Mouse (Mus musculus) forebrain, postnatal 0 days (tissue): ENCODE data around the gene Gm11437. TPM values are rescaled to one million over a fixed set of nuclear protein-coding genes. Genes with fewer than 3 reads are reported as not detected.

Source experiments
- ATAC-seq: fragments of 200-750 bp; cut with Nextera tagmentation; 2 replicates; pipeline ENCODE4 v1.8.0; 2017; ENCODE audit warnings: mild to moderate bottlenecking, moderate library complexity
- DNase-seq: peaks from one replicate; pipeline ENCODE4 v3.0.0-alpha.2; 2015
- H3K27ac ChIP-seq: fragments of 300-500 bp; sonication (generic); 2 replicates; pipeline ENCODE4 v1.5.1; 2014; ENCODE audit warnings: low read depth, mild to moderate bottlenecking, antibody characterized with exemption, low read length, moderate library complexity, mixed read lengths
- H3K27me3 ChIP-seq: fragments of 300-500 bp; sonication (generic); 2 replicates; pipeline ENCODE4 v1.6.1; 2014; ENCODE audit warnings: mild to moderate bottlenecking, low read length, mixed read lengths; ENCODE audit not compliant: insufficient read depth
- H3K36me3 ChIP-seq: fragments of 300-500 bp; sonication (generic); 2 replicates; pipeline ENCODE4 v1.6.1; 2014; ENCODE audit warnings: mild to moderate bottlenecking, moderate library complexity; ENCODE audit not compliant: insufficient read depth
- H3K4me1 ChIP-seq: fragments of 300-500 bp; sonication (generic); 2 replicates; pipeline ENCODE4 v1.6.1; 2014; ENCODE audit warnings: antibody characterized with exemption; ENCODE audit not compliant: insufficient read depth
- H3K4me2 ChIP-seq: fragments of 300-500 bp; sonication (generic); 2 replicates; pipeline ENCODE4 v1.6.1; 2014; ENCODE audit warnings: low read depth, mild to moderate bottlenecking, moderate library complexity
- H3K4me3 ChIP-seq: fragments of 300-500 bp; sonication (generic); 2 replicates; pipeline ENCODE4 v1.5.1; 2014; ENCODE audit warnings: low read depth, low read length, mixed read lengths
- H3K9ac ChIP-seq: fragments of 300-500 bp; sonication (generic); 2 replicates; pipeline ENCODE4 v1.6.1; 2014; ENCODE audit warnings: mild to moderate bottlenecking
- H3K9me3 ChIP-seq: fragments of 300-500 bp; sonication (generic); 2 replicates; pipeline ENCODE4 v1.6.1; 2016; ENCODE audit warnings: low read length
- CTCF ChIP-seq: sonication (generic); IDR thresholded peaks from 2 replicates; pipeline ENCODE4 v1.5.1; 2016; ENCODE audit warnings: antibody characterized with exemption, control low read depth, low read depth
- polyA plus RNA-seq: library from polyadenylated mRNA; unstranded; fragments of >200 nt; fragmentation: Nextera tagmentation; extraction: Ambion mirVana; gene quantifications from 2 replicates; pipeline ENCODE4 v1.2.1, GENCODE M21; 2015
- total RNA-seq: library from RNA; depleted of rRNA; stranded (reverse); fragments of >200 nt; gene quantifications from 2 replicates; pipeline ENCODE4 v1.2.3, GENCODE M21; 2014; rRNA removed

Gm11437 gene
- total and polyA plus RNA-seq, 2 experiments from 2014 or later = not detected

DNA sequence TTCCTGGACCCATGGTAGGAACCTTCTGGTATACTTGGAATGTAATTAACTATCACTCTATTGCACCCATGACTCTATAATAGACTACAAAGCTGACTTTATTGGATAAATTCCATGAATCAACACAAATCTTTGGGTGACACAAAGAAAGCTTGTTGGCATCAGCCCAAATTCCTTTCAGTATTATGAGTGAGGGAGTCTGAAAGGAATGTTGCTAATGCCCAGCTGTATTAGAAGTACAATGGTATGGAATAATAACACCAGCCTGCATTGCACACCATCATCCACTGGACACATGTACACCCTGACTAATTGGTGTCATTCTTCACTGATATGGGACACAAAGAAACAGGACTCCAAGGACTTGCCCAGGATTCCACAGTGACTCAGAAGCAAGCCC lies 66.1 kb downstream of the Gm11437 start:
- ATAC-seq (no peak), DNase-seq (no peak)
- Histone ChIP-seq H3K36me3 (peaks cover 51% of the 10 kb centered on the region), H3K4me1 (no peaks in the 10 kb centered on the region), H3K9me3 (no peaks in the 10 kb centered on the region), H3K27me3 (no peaks in the 10 kb centered on the region), H3K4me2 (no peak overlapping the region), H3K27ac (no peak overlapping the region), H3K4me3 (no peak overlapping the region), H3K9ac (no peak overlapping the region)
- TF ChIP-seq CTCF = no peak

Other genes starting within 250 kb of the Gm11437 start
- gene Ddx52, start 225.4 kb downstream of the Gm11437 start, total RNA-seq = 25.1 and 30.3 TPM in 2 replicates
- gene Ddx52, start 225.4 kb downstream of the Gm11437 start, polyA plus RNA-seq = 18.4 and 19.3 TPM in 2 replicates
- gene Synrg, start 203.0 kb downstream of the Gm11437 start, total RNA-seq = 33.3 and 52.1 TPM in 2 replicates
- 14.4 and 18.6 TPM in 2 replicates for gene Synrg, start 203.0 kb downstream of the Gm11437 start, polyA plus RNA-seq
- 15.1 and 15.4 TPM in 2 replicates for gene Dusp14, start 98.2 kb downstream of the Gm11437 start, total RNA-seq
- 19.4 and 21.6 TPM in 2 replicates for gene Dusp14, start 98.2 kb downstream of the Gm11437 start, polyA plus RNA-seq
- 24.8 and 26.1 TPM in 2 replicates for gene Tada2a, start 37.9 kb downstream of the Gm11437 start, total RNA-seq
- 29.0 and 30.1 TPM in 2 replicates for gene Tada2a, start 37.9 kb downstream of the Gm11437 start, polyA plus RNA-seq
- 162 and 200 TPM in 2 replicates for gene Acaca, start 37.8 kb downstream of the Gm11437 start, total RNA-seq
- 14.7 and 16.5 TPM in 2 replicates for gene Acaca, start 37.8 kb downstream of the Gm11437 start, polyA plus RNA-seq